Mouse (Mus musculus): Measurements from ENCODE around the gene Pde2a. TPM values are rescaled to one million over a fixed set of nuclear protein-coding genes. Genes with fewer than 3 reads are reported as not detected.
"Not testable (repeated sequence)": the region's sequence is repeated elsewhere in the genome, so short reads cannot be mapped to it uniquely, and the experiment has no call there.

Pde2a gene
- polyA plus RNA-seq, 1 experiment: 33.2 TPM

DNA sequence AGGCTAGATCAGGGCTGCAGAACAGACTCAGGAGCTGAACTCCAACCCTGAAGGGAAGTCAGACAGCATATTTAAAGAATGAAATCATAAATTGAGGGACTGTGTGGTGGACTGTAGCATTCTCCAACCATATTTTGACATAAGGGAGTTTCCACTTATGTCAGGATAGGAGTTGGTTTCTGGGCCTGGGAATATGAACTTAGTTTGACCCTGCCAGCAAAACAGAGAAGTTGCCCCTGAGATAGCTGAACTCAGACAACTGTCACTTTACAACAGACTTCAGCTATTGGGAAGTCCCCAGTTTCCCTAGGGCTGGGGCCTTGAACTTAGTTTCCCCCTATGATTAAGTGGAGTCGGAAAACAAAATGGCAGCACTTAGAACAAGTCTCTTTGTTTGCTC is 130.0 kb downstream of the Pde2a start:
- TF ChIP-seq POLR2A (IDR thresholded peaks at IDR 0.05; ENCODE audit: borderline replicate concordance, control insufficient read depth, low read depth, low read length) (no peak), CTCF (IDR thresholded peaks at IDR 0.05; ENCODE audit: control insufficient read depth, insufficient read depth, low read length) (no peak)
- Histone ChIP-seq H3K4me3 (replicated peaks; ENCODE audit: control insufficient read depth, low read depth, low read length) (no peak overlapping the region), H3K27ac (ENCODE audit: control insufficient read depth, insufficient read depth, low read depth, low read length, poor library complexity) (no peak overlapping the region), H3K4me1 (ENCODE audit: control insufficient read depth, insufficient read depth, low read length) (no peaks in the 10 kb centered on the region; the same call in 1 of the 2 replicates)
- WGBS: 61% methylated on average over 1 of the region's 1 CpGs

DNA sequence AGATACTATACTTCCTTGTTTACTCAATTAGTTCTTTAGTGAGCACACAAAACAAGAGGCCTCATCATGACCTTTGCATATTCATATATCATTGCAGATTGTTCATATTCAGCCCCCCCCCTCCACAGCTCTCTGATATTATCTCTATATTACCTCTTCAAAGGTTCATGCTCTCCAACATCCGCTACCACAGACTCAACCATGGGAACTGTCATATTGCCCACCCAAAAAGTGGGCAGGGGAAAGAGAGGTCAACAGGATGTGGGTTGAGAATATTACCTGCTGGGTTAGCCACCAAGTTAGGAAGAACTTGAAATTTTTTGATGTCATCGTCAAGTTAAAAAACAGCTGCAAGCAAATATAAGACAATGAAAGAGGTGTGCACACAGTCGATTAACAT is 134.0 kb downstream of the Pde2a start:
- H3K4me1 ChIP-seq (ENCODE audit: control insufficient read depth, insufficient read depth, low read length); H3K4me3 ChIP-seq (replicated peaks; ENCODE audit: control insufficient read depth, low read depth, low read length); H3K27ac ChIP-seq (ENCODE audit: control insufficient read depth, insufficient read depth, low read depth, low read length, poor library complexity): not testable (repeated sequence)
- 69% methylated on average over 3 of the region's 3 CpGs for WGBS

DNA sequence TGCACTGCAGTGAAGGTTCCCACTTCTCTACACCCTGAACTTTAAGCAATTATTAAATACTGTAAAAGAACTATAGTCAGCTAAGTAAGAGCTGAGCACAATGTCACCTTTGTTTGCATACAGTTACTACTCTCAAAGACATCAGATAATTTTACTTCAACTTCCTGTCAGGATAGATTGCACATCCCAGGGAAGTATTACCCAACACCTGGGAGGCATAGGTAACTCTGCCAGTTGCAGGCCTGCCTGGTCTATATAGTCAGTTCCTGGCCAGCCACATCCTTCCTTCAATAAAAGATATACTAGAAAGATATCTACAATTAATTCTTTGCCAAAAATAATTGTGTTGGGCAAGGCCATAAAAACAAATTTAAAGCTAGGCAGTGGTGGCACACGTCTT is 135.9 kb downstream of the Pde2a start:
- Histone ChIP-seq H3K4me3 (replicated peaks; ENCODE audit: control insufficient read depth, low read depth, low read length) (no peak overlapping the region), H3K4me1 (ENCODE audit: control insufficient read depth, insufficient read depth, low read length) (no peaks in the 10 kb centered on the region; the same call in 1 of the 2 replicates), H3K27ac (ENCODE audit: control insufficient read depth, insufficient read depth, low read depth, low read length, poor library complexity) (no peak overlapping the region)
- WGBS: 27% methylated on average over 1 of the region's 1 CpGs
- TF ChIP-seq CTCF (IDR thresholded peaks at IDR 0.05; ENCODE audit: control insufficient read depth, insufficient read depth, low read length) (no peak), POLR2A (IDR thresholded peaks at IDR 0.05; ENCODE audit: borderline replicate concordance, control insufficient read depth, low read depth, low read length) (no peak)

DNA sequence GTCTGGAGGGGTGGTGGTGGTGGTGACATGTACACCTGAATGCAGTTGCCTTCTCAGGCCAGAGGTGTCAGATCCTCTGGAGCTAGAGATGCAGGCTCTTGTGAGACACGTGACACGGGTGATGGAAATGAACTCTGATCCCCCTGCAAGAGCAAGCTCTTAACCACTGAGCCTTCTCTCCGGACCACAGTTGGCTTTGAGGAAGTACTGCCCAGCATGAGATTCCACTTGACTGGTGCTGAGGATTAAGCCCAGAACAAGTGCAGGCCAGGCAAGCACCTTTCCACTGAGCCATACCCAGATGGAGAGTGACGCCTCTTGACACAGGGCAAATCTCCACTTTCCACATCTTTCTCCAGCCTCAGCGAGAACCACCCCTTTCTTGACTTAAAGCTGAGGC is 137.9 kb downstream of the Pde2a start:
- WGBS: 62% methylated on average over 5 of the region's 5 CpGs
- not testable (repeated sequence) for H3K4me3 ChIP-seq (replicated peaks; ENCODE audit: control insufficient read depth, low read depth, low read length); H3K4me1 ChIP-seq (ENCODE audit: control insufficient read depth, insufficient read depth, low read length); H3K27ac ChIP-seq (ENCODE audit: control insufficient read depth, insufficient read depth, low read depth, low read length, poor library complexity)

Other genes starting within 250 kb of the Pde2a start
- 28.2 and 38.6 TPM in 2 replicates for gene Atg16l2, start 119.4 kb upstream of the Pde2a start, polyA plus RNA-seq (2011; ENCODE audit: insufficient read depth, insufficient read length, low replicate concordance, missing spikeins)
- gene Stard10, start 104.6 kb upstream of the Pde2a start, polyA plus RNA-seq (2011; ENCODE audit: insufficient read depth, insufficient read length, low replicate concordance, missing spikeins): 114 and 142 TPM in 2 replicates
- gene Arap1, start 73.6 kb upstream of the Pde2a start, polyA plus RNA-seq (2011; ENCODE audit: insufficient read depth, insufficient read length, low replicate concordance, missing spikeins): 86.0 and 162 TPM in 2 replicates
- gene Gm45837, start 10.8 kb upstream of the Pde2a start, polyA plus RNA-seq (2011; ENCODE audit: insufficient read depth, insufficient read length, low replicate concordance, missing spikeins): 5.7 and 43.8 TPM in 2 replicates
- gene Art2b, start 163.9 kb downstream of the Pde2a start, polyA plus RNA-seq (2011; ENCODE audit: insufficient read depth, insufficient read length, low replicate concordance, missing spikeins): 0.99 TPM in 1 of 2 replicates, not detected in the other
- gene Clpb, start 241.9 kb downstream of the Pde2a start, polyA plus RNA-seq (2011; ENCODE audit: insufficient read depth, insufficient read length, low replicate concordance, missing spikeins): 5.0 and 12.5 TPM in 2 replicates